Mouse (Mus musculus) limb, embryonic 14.5 days (tissue): ENCODE results near the gene Pawr. TPM values are rescaled to one million over a fixed set of nuclear protein-coding genes. Genes with fewer than 3 reads are reported as not detected.

Experiments used
- ATAC-seq: fragments of 200-750 bp; cut with Nextera tagmentation; 2 replicates; pipeline ENCODE4 v1.8.0; 2017; ENCODE audit warnings: low read depth, moderate number of reproducible peaks, moderate TSS enrichment; ENCODE audit not compliant: low FRiP score
- DNase-seq: peaks from one replicate; pipeline ENCODE4 v3.0.0-alpha.2; 2015; ENCODE audit warnings: low spot score
- H3K27ac ChIP-seq: fragments of 300-500 bp; sonication (generic); replicated peaks from 2 replicates; pipeline ENCODE4 v1.5.1; 2014; ENCODE audit warnings: low read depth, mild to moderate bottlenecking, low read length, moderate library complexity, mixed read lengths
- H3K27me3 ChIP-seq: fragments of 300-500 bp; sonication (generic); 2 replicates; pipeline ENCODE4 v1.6.1; 2014; ENCODE audit warnings: low read length, mixed read lengths; ENCODE audit not compliant: control insufficient read depth, insufficient read depth
- H3K36me3 ChIP-seq: fragments of 300-500 bp; sonication (generic); 2 replicates; pipeline ENCODE4 v1.6.1; 2014; ENCODE audit warnings: mild to moderate bottlenecking, low read length, moderate library complexity, mixed read lengths; ENCODE audit not compliant: control insufficient read depth, insufficient read depth
- H3K4me1 ChIP-seq: fragments of 300-500 bp; sonication (generic); 2 replicates; pipeline ENCODE4 v1.6.1; 2014; ENCODE audit warnings: antibody characterized with exemption, low read length, mixed read lengths; ENCODE audit not compliant: control insufficient read depth, insufficient read depth
- H3K4me2 ChIP-seq: fragments of 300-500 bp; sonication (generic); replicated peaks from 2 replicates; pipeline ENCODE4 v1.6.1; 2014; ENCODE audit warnings: low read depth, mild to moderate bottlenecking, low read length, moderate library complexity; ENCODE audit not compliant: severe bottlenecking
- H3K4me3 ChIP-seq: fragments of 300-500 bp; sonication (generic); replicated peaks from 2 replicates; pipeline ENCODE4 v1.5.1; 2014; ENCODE audit warnings: low read length
- H3K9ac ChIP-seq: fragments of 300-500 bp; sonication (generic); 2 replicates; pipeline ENCODE4 v1.6.1; 2014; ENCODE audit warnings: mild to moderate bottlenecking, low read depth, low read length, moderate library complexity; ENCODE audit not compliant: severe bottlenecking
- H3K9me3 ChIP-seq: fragments of 300-500 bp; sonication (generic); 2 replicates; pipeline ENCODE4 v1.6.1; 2016; ENCODE audit warnings: low read length; ENCODE audit not compliant: control insufficient read depth
- POLR2A ChIP-seq: fragments of 200-500 bp; IDR thresholded peaks from 2 replicates; pipeline ENCODE4 v1.8.0; 2012; ENCODE audit warnings: inconsistent platforms, mild to moderate bottlenecking, moderate library complexity, borderline replicate concordance; ENCODE audit not compliant: insufficient read depth, insufficient read length; ENCODE audit errors: extremely low read depth
- WGBS: fragments of 180-500 bp; shearing (Covaris S2); extraction: QIAGEN DNeasy Blood & Tissue Kit; methylation state at CpG from one replicate; pipeline ENCODE4 v1.1.7; 2014; 5-methylcytosine and 5-hydroxymethylcytosine counted together
- polyA plus RNA-seq, 2 experiments: library from polyadenylated mRNA; depleted of rRNA in 1 of 2; stranded (reverse) in 1 of 2; unstranded in 1 of 2; fragments of >200 nt; fragmentation: Nextera tagmentation in 1 of 2; extraction: Ambion mirVana in 1 of 2; gene quantifications; 2 replicates each; pipeline versions ENCODE4 v1.2.1 to v1.2.3; 2012 to 2014

Pawr gene
- polyA plus RNA-seq, 2 experiments = 3.1 to 3.5 TPM

- Histone ChIP-seq H3K4me3 (no peak overlapping the region), H3K36me3 (no peaks in the 10 kb centered on the region), H3K4me1 (no peaks in the 10 kb centered on the region), H3K9me3 (no peaks in the 10 kb centered on the region), H3K27ac (no peak overlapping the region), H3K4me2 (no peak overlapping the region), H3K9ac (no peak overlapping the region), H3K27me3 (no peaks in the 10 kb centered on the region)
- DNase-seq (no peak), ATAC-seq (no peak)
- no peak for TF ChIP-seq POLR2A
- 82% methylated on average over 16 of the region's 17 CpGs for WGBS
Measured at GRCm38 (mm10) chr10:108298841-108299545, 32.9 kb upstream of the Pawr start.

- Histone ChIP-seq H3K9me3 (no peaks in the 10 kb centered on the region), H3K36me3 (no peaks in the 10 kb centered on the region), H3K4me1 (no peaks in the 10 kb centered on the region), H3K9ac (no peak overlapping the region), H3K4me3 (no peak overlapping the region), H3K27me3 (no peaks in the 10 kb centered on the region), H3K27ac (no peak overlapping the region), H3K4me2 (no peak overlapping the region)
- 53% methylated on average over 11 of the region's 11 CpGs for WGBS
- TF ChIP-seq POLR2A = no peak
- DNase-seq = no peak
- ATAC-seq = no peak
Measured at GRCm38 (mm10) chr10:108299828-108300227, 32.1 kb upstream of the Pawr start.

GRCm38 (mm10) chr10:108300843-108301242 is 31.1 kb upstream of the Pawr start:
- H3K4me2 ChIP-seq = no peak overlapping the region
- no peak for TF ChIP-seq POLR2A
- no peaks in the 10 kb centered on the region for H3K4me1 ChIP-seq
- ATAC-seq = 0 out of 2 replicates have a peak, but pooled peaks have one; percentile 41
- no peak overlapping the region for H3K4me3 ChIP-seq
- H3K27me3 ChIP-seq = no peaks in the 10 kb centered on the region
- peak; percentile 84 for DNase-seq
- no peaks in the 10 kb centered on the region for H3K36me3 ChIP-seq
- 16% methylated on average over 19 of the region's 19 CpGs for WGBS
- no peaks in the 10 kb centered on the region for H3K9me3 ChIP-seq
- no peak overlapping the region for H3K9ac ChIP-seq
- no peak overlapping the region for H3K27ac ChIP-seq

GRCm38 (mm10) chr10:108307772-108308171 is 24.1 kb upstream of the Pawr start:
- Histone ChIP-seq H3K4me1 (no peaks in the 10 kb centered on the region), H3K27me3 (no peaks in the 10 kb centered on the region), H3K9me3 (no peaks in the 10 kb centered on the region), H3K4me3 (no peak overlapping the region), H3K36me3 (no peaks in the 10 kb centered on the region), H3K9ac (no peak overlapping the region), H3K4me2 (no peak overlapping the region), H3K27ac (no peak overlapping the region)
- DNase-seq (no peak), ATAC-seq (no peak)
- TF ChIP-seq POLR2A = no peak
- 67% methylated on average over 11 of the region's 11 CpGs for WGBS

GRCm38 (mm10) chr10:108310195-108310594 is 21.7 kb upstream of the Pawr start:
- H3K9ac ChIP-seq = no peak overlapping the region
- no peak overlapping the region for H3K4me2 ChIP-seq
- whole genome bisulfite sequencing = 77% methylated on average over 5 of the region's 5 CpGs
- no peak for TF ChIP-seq POLR2A
- DNase-seq (no peak), ATAC-seq (no peak)
- H3K27me3 ChIP-seq = no peaks in the 10 kb centered on the region
- no peak overlapping the region for H3K4me3 ChIP-seq
- H3K27ac ChIP-seq = no peak overlapping the region
- no peaks in the 10 kb centered on the region for H3K36me3 ChIP-seq
- no peaks in the 10 kb centered on the region for H3K9me3 ChIP-seq
- H3K4me1 ChIP-seq = no peaks in the 10 kb centered on the region
